ENCODE assay signal across 9 mouse cellular contexts in genomic region chr3:151566629-151567028, GRCm38 (mm10).
DNase-seq lines count a peak whose midpoint lies in the region; ATAC-seq and TF ChIP-seq lines count a peak whose summit lies in the region.
"Had no signal": no experiment of that assay in that cellular context is flagged by ENCODE, and none has a peak within 500 bp of the region (broad histone marks: within the 10 kb centered on the region; RNA-seq: fewer than 3 reads in every experiment).

No protein-coding gene starts in this region.

- no peak overlapping the region for H3K9ac ChIP-seq in forebrain, embryonic 13.5 days
- no peak overlapping the region for H3K9ac ChIP-seq in forebrain, embryonic 12.5 days
- H3K9ac ChIP-seq in heart, embryonic 12.5 days, result no peak overlapping the region

- H3K4me1 ChIP-seq in forebrain, embryonic 13.5 days, result no peaks in the 10 kb centered on the region
- no peaks in the 10 kb centered on the region for H3K4me1 ChIP-seq in forebrain, embryonic 12.5 days
- H3K4me1 ChIP-seq in heart, embryonic 12.5 days (replicated peaks), result no peaks in the 10 kb centered on the region

- DNase-seq in left cerebral cortex, postnatal 14 days (ENCODE audit: low spot score in 2 of 2), result peak; percentile 34 to 50
- no peak for DNase-seq in left cerebral cortex, adult 9 months (ENCODE audit: low spot score in 2 of 2)
- peak; percentile 79 for DNase-seq in brain, embryonic 14.5 days (ENCODE audit: low read depth)
- DNase-seq in layer of hippocampus, postnatal 10 days (ENCODE audit: low spot score in 2 of 2), result peak; percentile 10 to 39
- DNase-seq in thymus, postnatal 25 days, result no peak

- no peaks in the 10 kb centered on the region for H3K27me3 ChIP-seq in forebrain, embryonic 13.5 days
- no peaks in the 10 kb centered on the region for H3K27me3 ChIP-seq in forebrain, embryonic 12.5 days
- no peaks in the 10 kb centered on the region for H3K27me3 ChIP-seq in heart, embryonic 12.5 days (replicated peaks)

- H3K27ac ChIP-seq in forebrain, embryonic 13.5 days, result no peak overlapping the region
- H3K27ac ChIP-seq in forebrain, embryonic 12.5 days, result no peak overlapping the region
- H3K27ac ChIP-seq in heart, embryonic 12.5 days (ENCODE audit: poor library complexity, severe bottlenecking), result no peak overlapping the region

- intact Hi-C loops in left cerebral cortex, postnatal 14 days (cut with DNase I), result loop anchor here (10.0 kb wide), 1 partner anchor 1182 kb away; no protein-coding TSS in a partner anchor

- H3K4me2 ChIP-seq in forebrain, embryonic 13.5 days, result no peak overlapping the region
- no peak overlapping the region for H3K4me2 ChIP-seq in forebrain, embryonic 12.5 days
- H3K4me2 ChIP-seq in heart, embryonic 12.5 days, result no peak overlapping the region

- TF ChIP-seq CTCF in brain, embryonic 14.5 days (IDR thresholded peaks at IDR 0.05; ENCODE audit: borderline replicate concordance, extremely low read depth, insufficient read depth, insufficient read length), result 0 out of 2 replicates have a peak, but pooled peaks have one; percentile 9

- no peak overlapping the region for H3K4me3 ChIP-seq in forebrain, embryonic 13.5 days
- no peak overlapping the region for H3K4me3 ChIP-seq in forebrain, embryonic 12.5 days (replicated peaks)
- H3K4me3 ChIP-seq in heart, embryonic 12.5 days, result no peak overlapping the region
- H3K4me3 ChIP-seq: erythroblast, embryonic 14.5 days had no signal

- WGBS in forebrain, embryonic 13.5 days, result 54% methylated on average over 5 of the region's 5 CpGs
- 49% methylated on average over 5 of the region's 5 CpGs for whole genome bisulfite sequencing in forebrain, embryonic 12.5 days
- 55% methylated on average over 5 of the region's 5 CpGs for WGBS in heart, embryonic 12.5 days

- no peaks in the 10 kb centered on the region for H3K9me3 ChIP-seq in forebrain, embryonic 13.5 days (replicated peaks)
- H3K9me3 ChIP-seq in forebrain, embryonic 12.5 days, result no peaks in the 10 kb centered on the region
- no peaks in the 10 kb centered on the region for H3K9me3 ChIP-seq in heart, embryonic 12.5 days (replicated peaks)

- H3K36me3 ChIP-seq in forebrain, embryonic 13.5 days (ENCODE audit: poor library complexity, severe bottlenecking), result no peaks in the 10 kb centered on the region
- no peaks in the 10 kb centered on the region for H3K36me3 ChIP-seq in forebrain, embryonic 12.5 days (replicated peaks)
- H3K36me3 ChIP-seq in heart, embryonic 12.5 days, result no peaks in the 10 kb centered on the region

- peak; percentile 46; the same call in 1 of the 2 replicates for ATAC-seq in forebrain, embryonic 13.5 days
- no peak; the same call in 1 of the 2 replicates for ATAC-seq in forebrain, embryonic 12.5 days (ENCODE audit: low FRiP score)
- no peak for ATAC-seq in heart, embryonic 12.5 days (ENCODE audit: insufficient number of reproducible peaks, low FRiP score)

- TF ChIP-seq POLR2A in brain, embryonic 14.5 days (IDR thresholded peaks at IDR 0.05; ENCODE audit: borderline replicate concordance, extremely low read depth, insufficient read depth, insufficient read length, poor library complexity, severe bottlenecking), result no peak

Comparison
In these comparisons a context has a peak if more than half of its experiments do, and no peak if none do; other contexts are left out.
1. DNase-seq: peak in left cerebral cortex, postnatal 14 days (2 of 2), brain, embryonic 14.5 days (single experiment) and layer of hippocampus, postnatal 10 days (2 of 2); none in left cerebral cortex, adult 9 months (0 of 2) and thymus, postnatal 25 days (single experiment).